Mouse (Mus musculus): Measurements from ENCODE around the gene Rnf151. TPM values are rescaled to one million over a fixed set of nuclear protein-coding genes. Genes with fewer than 3 reads are reported as not detected.

The Rnf151 gene
- polyA plus RNA-seq, 1 experiment, result not detected

DNA sequence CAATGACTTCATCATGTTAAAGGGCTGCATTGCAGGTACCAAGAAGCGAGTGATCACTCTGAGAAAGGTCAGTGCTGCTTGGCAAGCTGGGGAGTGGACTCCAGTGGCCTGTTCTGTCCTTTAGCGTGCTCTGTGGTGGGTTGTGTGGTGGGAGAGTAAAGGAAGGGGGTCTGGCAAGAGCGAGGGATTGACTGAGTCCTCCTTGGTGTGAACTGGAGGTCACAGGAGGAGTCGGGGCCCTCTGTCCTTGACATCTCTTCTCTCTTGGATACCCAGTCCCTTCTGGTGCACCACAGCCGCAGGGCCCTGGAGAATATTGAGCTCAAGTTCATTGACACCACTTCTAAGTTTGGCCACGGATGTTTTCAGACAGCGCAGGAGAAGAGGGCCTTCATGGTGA is 17.6 kb upstream of the Rnf151 start:
- Histone ChIP-seq H3K4me1 (ENCODE audit: control insufficient read depth, insufficient read depth, low read length) (peaks cover 10% of the 10 kb centered on the region), H3K4me3 (ENCODE audit: insufficient read depth, low read depth, low read length) (no peak overlapping the region), H3K27ac (ENCODE audit: insufficient read depth, low read depth, low read length) (no peak overlapping the region)
- TF ChIP-seq CTCF (IDR thresholded peaks at IDR 0.05; ENCODE audit: insufficient read depth, low read depth, low read length), result no peak
- no peak for TF ChIP-seq POLR2A (IDR thresholded peaks at IDR 0.05; ENCODE audit: insufficient read depth, low read depth, low read length)
- WGBS, result 87% methylated on average over 7 of the region's 7 CpGs

DNA sequence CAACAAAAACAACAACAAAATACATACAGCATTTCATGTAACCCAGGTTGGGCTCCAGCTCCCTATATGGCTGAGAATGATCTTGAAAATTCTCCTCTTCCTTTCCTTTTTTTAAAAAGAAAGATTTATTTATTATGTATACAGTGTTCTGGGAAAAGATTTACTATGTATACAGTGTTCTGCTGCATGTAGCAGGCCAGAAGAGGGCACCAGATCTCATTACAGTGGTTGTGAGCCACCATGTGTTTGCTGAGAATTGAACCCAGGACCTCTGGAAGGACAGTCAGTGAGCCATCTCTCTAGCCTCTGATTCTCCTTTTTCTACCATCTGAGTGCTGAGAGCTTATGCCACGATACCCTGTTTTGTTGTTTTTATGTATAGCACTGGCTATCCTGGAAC is 16.6 kb upstream of the Rnf151 start:
- H3K27ac ChIP-seq (ENCODE audit: insufficient read depth, low read depth, low read length), result no peak overlapping the region
- peaks cover 10% of the 10 kb centered on the region for H3K4me1 ChIP-seq (ENCODE audit: control insufficient read depth, insufficient read depth, low read length)
- no peak overlapping the region for H3K4me3 ChIP-seq (ENCODE audit: insufficient read depth, low read depth, low read length)
- TF ChIP-seq CTCF (IDR thresholded peaks at IDR 0.05; ENCODE audit: insufficient read depth, low read depth, low read length) (no peak), POLR2A (IDR thresholded peaks at IDR 0.05; ENCODE audit: insufficient read depth, low read depth, low read length) (no peak)
- 93% methylated on average over 1 of the region's 1 CpGs for WGBS

DNA sequence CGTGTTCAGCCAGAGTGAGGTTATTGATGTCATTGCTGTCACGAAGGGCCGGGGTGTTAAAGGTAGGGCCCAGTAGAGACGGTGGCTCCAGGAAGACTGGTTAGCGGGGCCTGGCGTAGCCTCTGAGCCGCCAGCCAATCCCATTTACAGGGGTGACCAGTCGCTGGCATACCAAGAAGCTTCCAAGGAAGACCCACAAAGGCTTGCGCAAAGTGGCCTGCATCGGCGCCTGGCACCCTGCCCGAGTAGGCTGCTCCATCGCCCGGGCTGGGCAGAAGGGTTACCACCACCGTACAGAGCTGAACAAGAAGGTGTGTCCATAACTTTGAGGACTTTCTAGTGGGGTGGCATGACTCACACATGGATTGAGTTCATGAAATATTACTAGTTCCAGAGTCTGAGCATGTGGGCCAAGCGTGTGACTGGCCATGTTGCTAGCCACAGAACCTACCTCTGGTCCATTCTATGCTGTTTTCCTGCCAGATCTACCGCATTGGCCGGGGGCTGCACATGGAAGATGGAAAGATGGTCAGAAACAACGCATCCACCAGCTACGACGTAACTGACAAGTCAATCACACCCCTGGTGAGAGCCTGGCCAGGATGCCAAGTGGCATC is 15.7 kb upstream of the Rnf151 start:
- Histone ChIP-seq H3K4me3 (ENCODE audit: insufficient read depth, low read depth, low read length) (no peak overlapping the region), H3K4me1 (ENCODE audit: control insufficient read depth, insufficient read depth, low read length) (peaks cover 10% of the 10 kb centered on the region), H3K27ac (ENCODE audit: insufficient read depth, low read depth, low read length) (no peak overlapping the region)
- WGBS, result 86% methylated on average over 21 of the region's 21 CpGs
- TF ChIP-seq POLR2A (IDR thresholded peaks at IDR 0.05; ENCODE audit: insufficient read depth, low read depth, low read length) (no peak), CTCF (IDR thresholded peaks at IDR 0.05; ENCODE audit: insufficient read depth, low read depth, low read length) (no peak)

DNA sequence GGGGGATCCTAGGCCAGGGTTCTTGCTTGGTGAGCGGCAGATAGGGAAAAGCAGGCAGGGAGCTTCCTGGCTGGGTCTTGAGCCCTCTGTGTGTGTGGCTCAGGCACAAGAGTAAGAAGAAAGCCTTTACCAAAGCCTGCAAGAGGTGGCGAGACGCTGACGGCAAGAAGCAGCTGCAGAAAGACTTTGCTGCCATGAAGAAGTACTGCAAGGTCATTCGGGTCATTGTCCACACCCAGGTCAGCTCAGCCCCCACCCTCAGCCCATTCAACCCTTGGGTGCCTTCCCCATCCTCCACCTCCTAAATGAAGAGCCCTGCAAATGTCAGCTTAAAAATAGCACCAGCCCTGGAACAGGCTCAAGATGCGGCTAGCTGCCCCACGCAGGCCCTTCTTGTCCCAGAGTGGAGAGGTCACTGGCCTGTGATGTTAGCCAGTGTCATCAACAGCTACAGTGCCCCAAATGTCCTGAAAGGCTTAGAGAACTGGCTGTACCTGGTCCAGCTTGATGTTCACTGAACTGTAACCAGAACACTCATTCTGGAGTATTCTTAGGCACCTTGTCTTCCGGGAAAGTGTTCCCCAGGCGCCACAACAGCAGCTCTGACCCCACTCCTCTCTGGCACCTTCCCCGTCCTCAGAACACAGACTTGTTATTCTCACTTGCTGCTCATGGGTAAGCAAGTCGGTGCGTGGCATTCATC is 14.5 kb upstream of the Rnf151 start:
- peaks cover 10% of the 10 kb centered on the region for H3K4me1 ChIP-seq (ENCODE audit: control insufficient read depth, insufficient read depth, low read length)
- 78% methylated on average over 12 of the region's 12 CpGs for WGBS
- no peak overlapping the region for H3K27ac ChIP-seq (ENCODE audit: insufficient read depth, low read depth, low read length)
- no peak overlapping the region for H3K4me3 ChIP-seq (ENCODE audit: insufficient read depth, low read depth, low read length)
- TF ChIP-seq CTCF (IDR thresholded peaks at IDR 0.05; ENCODE audit: insufficient read depth, low read depth, low read length), result no peak
- no peak for TF ChIP-seq POLR2A (IDR thresholded peaks at IDR 0.05; ENCODE audit: insufficient read depth, low read depth, low read length)

DNA sequence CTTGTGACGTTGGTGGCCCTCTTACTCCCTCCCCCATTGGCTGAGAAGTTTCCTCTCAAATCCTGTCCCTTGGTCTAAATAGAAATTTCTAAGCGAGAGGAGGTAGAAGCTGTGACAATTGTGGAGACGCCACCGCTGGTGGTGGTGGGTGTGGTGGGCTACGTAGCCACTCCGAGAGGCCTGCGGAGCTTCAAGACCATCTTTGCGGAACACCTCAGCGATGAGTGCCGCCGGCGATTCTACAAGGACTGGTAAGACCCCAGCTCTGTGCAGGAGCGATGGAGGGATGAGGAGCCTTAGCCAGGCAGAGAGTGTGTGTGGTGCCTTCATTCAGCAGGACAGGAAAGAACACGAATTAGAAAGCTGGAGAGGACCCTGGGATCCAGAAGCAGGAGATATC is 12.9 kb upstream of the Rnf151 start:
- H3K4me3 ChIP-seq (ENCODE audit: insufficient read depth, low read depth, low read length), result no peak overlapping the region
- H3K27ac ChIP-seq (ENCODE audit: insufficient read depth, low read depth, low read length), result no peak overlapping the region
- 0 out of 2 replicates have a peak, but pooled peaks cover 3% of the 10 kb centered on the region for H3K4me1 ChIP-seq (ENCODE audit: control insufficient read depth, insufficient read depth, low read length)
- 80% methylated on average over 14 of the region's 14 CpGs for WGBS
- TF ChIP-seq POLR2A (IDR thresholded peaks at IDR 0.05; ENCODE audit: insufficient read depth, low read depth, low read length), result no peak
- no peak for TF ChIP-seq CTCF (IDR thresholded peaks at IDR 0.05; ENCODE audit: insufficient read depth, low read depth, low read length)

DNA sequence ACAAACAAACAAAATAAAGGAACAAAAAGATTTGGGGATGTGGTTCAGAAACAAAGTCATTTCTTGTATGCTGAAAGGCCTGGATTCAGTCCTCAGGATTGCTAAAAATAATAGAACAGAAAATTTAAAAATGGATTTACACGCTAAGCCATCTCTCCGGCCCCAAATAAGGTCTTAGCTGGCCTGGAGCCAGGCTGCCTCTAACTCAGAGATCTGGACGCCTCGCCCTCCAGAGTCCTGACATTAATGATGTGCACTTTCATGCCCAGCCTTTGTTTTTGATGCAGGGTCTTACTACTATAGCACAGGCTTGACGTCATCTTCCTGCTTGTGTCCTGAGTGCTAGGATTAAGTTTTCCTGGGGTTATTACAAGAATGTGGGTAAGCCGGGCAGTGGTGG is 11.2 kb upstream of the Rnf151 start:
- Histone ChIP-seq H3K4me1 (ENCODE audit: control insufficient read depth, insufficient read depth, low read length) (0 out of 2 replicates have a peak, but pooled peaks cover 3% of the 10 kb centered on the region), H3K27ac (ENCODE audit: insufficient read depth, low read depth, low read length) (no peak overlapping the region), H3K4me3 (ENCODE audit: insufficient read depth, low read depth, low read length) (no peak overlapping the region)
- WGBS, result 73% methylated on average over 6 of the region's 6 CpGs
- TF ChIP-seq POLR2A (IDR thresholded peaks at IDR 0.05; ENCODE audit: insufficient read depth, low read depth, low read length) (no peak), CTCF (IDR thresholded peaks at IDR 0.05; ENCODE audit: insufficient read depth, low read depth, low read length) (no peak)

DNA sequence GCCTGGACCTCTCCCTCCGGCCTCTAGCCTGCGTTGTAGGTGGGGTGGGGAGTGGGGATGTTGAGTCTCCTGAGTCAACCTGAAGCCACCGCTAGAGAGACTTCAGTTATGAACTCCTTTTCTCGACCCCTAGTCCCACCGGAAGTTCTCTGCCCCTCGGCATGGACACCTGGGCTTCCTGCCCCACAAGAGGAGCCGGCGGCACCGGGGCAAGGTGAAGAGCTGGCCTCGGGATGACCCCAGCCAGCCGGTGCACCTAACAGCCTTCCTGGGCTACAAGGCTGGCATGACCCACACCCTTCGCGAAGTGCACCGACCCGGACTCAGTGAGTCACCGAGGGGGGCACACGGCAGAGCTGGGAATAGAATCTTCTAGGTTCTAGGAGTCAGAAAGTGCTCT is 10.3 kb upstream of the Rnf151 start:
- TF ChIP-seq CTCF (IDR thresholded peaks at IDR 0.05; ENCODE audit: insufficient read depth, low read depth, low read length) (no peak), POLR2A (IDR thresholded peaks at IDR 0.05; ENCODE audit: insufficient read depth, low read depth, low read length) (no peak)
- Histone ChIP-seq H3K27ac (ENCODE audit: insufficient read depth, low read depth, low read length) (no peak overlapping the region), H3K4me1 (ENCODE audit: control insufficient read depth, insufficient read depth, low read length) (0 out of 2 replicates have a peak, but pooled peaks cover 3% of the 10 kb centered on the region), H3K4me3 (ENCODE audit: insufficient read depth, low read depth, low read length) (no peak overlapping the region)
- WGBS, result 76% methylated on average over 17 of the region's 17 CpGs

DNA sequence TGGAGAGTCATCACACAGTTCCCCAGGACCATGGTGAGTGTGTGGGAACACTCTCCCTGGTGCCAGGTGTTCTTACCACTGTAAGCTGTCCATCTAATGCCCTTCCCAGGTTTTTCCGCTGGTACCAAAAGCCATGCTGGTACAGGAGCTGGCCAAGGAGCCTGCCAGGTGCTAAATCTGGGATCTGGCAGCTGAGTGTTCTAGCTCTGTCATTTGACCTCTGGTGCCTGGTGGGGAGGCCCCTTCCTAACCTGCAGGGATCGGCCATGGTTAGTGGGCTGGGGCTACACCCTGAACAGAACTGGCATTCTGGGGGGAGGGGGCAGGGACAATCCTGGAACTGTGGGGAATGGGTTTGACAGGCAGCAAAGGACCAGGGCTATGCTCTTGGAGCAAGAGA is 9.8 kb upstream of the Rnf151 start, which contains the start of gene Rpl3l:
Rpl3l (plus strand) TSS at position 203 of the 400 bp plus-strand sequence.
- Histone ChIP-seq H3K27ac (ENCODE audit: insufficient read depth, low read depth, low read length) (no peak within 1 kb of the TSS), H3K4me3 (ENCODE audit: insufficient read depth, low read depth, low read length) (no peak within 1 kb of the TSS), H3K4me1 (ENCODE audit: control insufficient read depth, insufficient read depth, low read length) (peaks cover 5% of the 10 kb centered on the region)
- 81% methylated on average over 2 of the region's 2 CpGs for WGBS
- TF ChIP-seq POLR2A (IDR thresholded peaks at IDR 0.05; ENCODE audit: insufficient read depth, low read depth, low read length), result no peak
- no peak for TF ChIP-seq CTCF (IDR thresholded peaks at IDR 0.05; ENCODE audit: insufficient read depth, low read depth, low read length)

DNA sequence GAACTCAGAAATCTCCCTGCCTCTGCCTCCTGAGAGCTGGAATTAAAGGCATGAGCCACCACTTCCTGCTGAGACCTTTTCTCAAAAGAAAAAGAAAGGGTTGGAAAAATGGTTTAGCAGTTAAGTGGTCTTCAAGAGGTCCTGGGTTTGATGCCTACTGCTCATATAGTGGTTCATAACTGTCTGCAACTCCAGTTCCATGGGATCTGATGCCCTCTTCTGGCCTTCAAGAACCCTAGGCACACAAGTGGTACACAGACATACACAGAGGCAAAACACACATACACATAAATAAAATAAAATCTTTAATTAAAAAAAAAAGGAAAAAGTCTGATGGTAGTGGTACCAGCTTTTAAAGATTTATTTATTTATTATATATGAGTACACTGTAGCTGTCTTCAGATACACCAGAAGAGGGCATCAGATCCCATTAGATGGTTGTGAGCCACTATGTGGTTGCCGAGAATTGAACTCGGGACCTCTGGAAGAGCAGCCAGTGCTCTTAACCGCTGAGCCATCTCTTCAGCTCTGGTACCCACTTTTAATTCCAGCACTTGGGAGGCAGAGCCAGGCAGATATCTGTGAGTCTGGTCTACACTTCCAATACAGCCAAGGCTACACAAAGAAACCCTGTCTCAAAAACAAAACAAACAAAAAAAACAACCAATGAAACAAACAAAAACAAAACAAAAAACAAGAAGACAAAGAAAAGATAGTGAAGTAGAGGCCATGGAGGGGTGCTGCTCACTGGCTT is 8.0 kb upstream of the Rnf151 start:
- Histone ChIP-seq H3K4me3 (ENCODE audit: insufficient read depth, low read depth, low read length) (no peak overlapping the region), H3K27ac (ENCODE audit: insufficient read depth, low read depth, low read length) (no peak overlapping the region), H3K4me1 (ENCODE audit: control insufficient read depth, insufficient read depth, low read length) (peaks cover 10% of the 10 kb centered on the region)
- WGBS, result 70% methylated on average over 3 of the region's 3 CpGs
- TF ChIP-seq POLR2A (IDR thresholded peaks at IDR 0.05; ENCODE audit: insufficient read depth, low read depth, low read length), result no peak
- TF ChIP-seq CTCF (IDR thresholded peaks at IDR 0.05; ENCODE audit: insufficient read depth, low read depth, low read length), result no peak
